Mouse (Mus musculus): ENCODE results near the gene Ubash3b. TPM values are rescaled to one million over a fixed set of nuclear protein-coding genes. Genes with fewer than 3 reads are reported as not detected.

The Ubash3b gene
- polyA plus RNA-seq, 1 experiment from 2014 or later, result 8.7 TPM

- Histone ChIP-seq H3K27me3 (no peaks in the 10 kb centered on the region), H3K36me3 (no peaks in the 10 kb centered on the region), H3K4me2 (no peak overlapping the region), H3K4me1 (no peaks in the 10 kb centered on the region), H3K27ac (no peak overlapping the region), H3K9ac (no peak overlapping the region), H3K9me3 (replicated peaks) (no peaks in the 10 kb centered on the region), H3K4me3 (replicated peaks) (no peak overlapping the region)
- ATAC-seq (replicated peaks; ENCODE audit: low FRiP score), result no peak
- WGBS, result 69% methylated on average over 9 of the region's 9 CpGs
Observed at GRCm38 (mm10) chr9:41038150-41038664, 123.3 kb downstream of the Ubash3b start.

- no peaks in the 10 kb centered on the region for H3K4me1 ChIP-seq
- no peaks in the 10 kb centered on the region for H3K9me3 ChIP-seq (replicated peaks)
- 49% methylated on average over 18 of the region's 18 CpGs for WGBS
- H3K9ac ChIP-seq, result no peak overlapping the region
- H3K27me3 ChIP-seq, result no peaks in the 10 kb centered on the region
- no peak overlapping the region for H3K4me2 ChIP-seq
- peaks cover 3% of the 10 kb centered on the region; the same call in 1 of the 2 replicates for H3K36me3 ChIP-seq
- ATAC-seq (replicated peaks; ENCODE audit: low FRiP score), result no peak
- no peak overlapping the region for H3K27ac ChIP-seq
- H3K4me3 ChIP-seq (replicated peaks), result no peak overlapping the region
Observed at GRCm38 (mm10) chr9:41031590-41032489, 129.7 kb downstream of the Ubash3b start.

GRCm38 (mm10) chr9:41029827-41030226, 131.7 kb downstream of the Ubash3b start:
- H3K27me3 ChIP-seq, result no peaks in the 10 kb centered on the region
- H3K27ac ChIP-seq, result no peak overlapping the region
- no peak overlapping the region for H3K4me3 ChIP-seq (replicated peaks)
- H3K4me2 ChIP-seq, result no peak overlapping the region
- no peak for ATAC-seq (replicated peaks; ENCODE audit: low FRiP score)
- no peaks in the 10 kb centered on the region for H3K4me1 ChIP-seq
- H3K9me3 ChIP-seq (replicated peaks), result no peaks in the 10 kb centered on the region
- 78% methylated on average over 6 of the region's 6 CpGs for WGBS
- no peak overlapping the region for H3K9ac ChIP-seq
- peaks cover 3% of the 10 kb centered on the region; the same call in 1 of the 2 replicates for H3K36me3 ChIP-seq

- Histone ChIP-seq H3K27me3 (no peaks in the 10 kb centered on the region), H3K27ac (no peak overlapping the region), H3K9ac (no peak overlapping the region), H3K4me1 (no peaks in the 10 kb centered on the region), H3K9me3 (replicated peaks) (no peaks in the 10 kb centered on the region), H3K36me3 (peaks cover 7% of the 10 kb centered on the region; the same call in 1 of the 2 replicates), H3K4me3 (replicated peaks) (no peak overlapping the region), H3K4me2 (no peak overlapping the region)
- ATAC-seq (replicated peaks; ENCODE audit: low FRiP score), result no peak
- WGBS, result 46% methylated on average over 5 of the region's 5 CpGs
Observed at GRCm38 (mm10) chr9:41028470-41028869, 133.0 kb downstream of the Ubash3b start.

GRCm38 (mm10) chr9:41021690-41022089, 139.8 kb downstream of the Ubash3b start:
- 64% methylated on average over 3 of the region's 3 CpGs for WGBS

GRCm38 (mm10) chr9:41020486-41020885, 141.0 kb downstream of the Ubash3b start:
- H3K27me3 ChIP-seq, result no peaks in the 10 kb centered on the region
- H3K9me3 ChIP-seq (replicated peaks), result no peaks in the 10 kb centered on the region
- no peak overlapping the region for H3K9ac ChIP-seq
- 82% methylated on average over 3 of the region's 3 CpGs for WGBS
- ATAC-seq (replicated peaks; ENCODE audit: low FRiP score), result no peak
- no peak overlapping the region for H3K4me3 ChIP-seq (replicated peaks)
- no peak overlapping the region for H3K27ac ChIP-seq
- 0 out of 2 replicates have a peak, but pooled peaks cover 4% of the 10 kb centered on the region for H3K36me3 ChIP-seq
- H3K4me1 ChIP-seq, result peaks cover 3% of the 10 kb centered on the region
- no peak overlapping the region for H3K4me2 ChIP-seq

More at GRCm38 (mm10) chr9:41021690-41022089, 139.8 kb downstream of the Ubash3b start:
- Histone ChIP-seq H3K9me3 (replicated peaks) (no peaks in the 10 kb centered on the region), H3K4me3 (replicated peaks) (no peak overlapping the region), H3K27ac (no peak overlapping the region), H3K9ac (no peak overlapping the region), H3K4me2 (no peak overlapping the region), H3K36me3 (0 out of 2 replicates have a peak, but pooled peaks cover 4% of the 10 kb centered on the region), H3K4me1 (no peaks in the 10 kb centered on the region), H3K27me3 (no peaks in the 10 kb centered on the region)
- ATAC-seq (replicated peaks; ENCODE audit: low FRiP score), result no peak

- Histone ChIP-seq H3K9me3 (replicated peaks) (no peaks in the 10 kb centered on the region), H3K36me3 (no peaks in the 10 kb centered on the region), H3K4me2 (no peak overlapping the region), H3K4me1 (peaks cover 3% of the 10 kb centered on the region), H3K9ac (no peak overlapping the region), H3K27ac (no peak overlapping the region), H3K4me3 (replicated peaks) (no peak overlapping the region), H3K27me3 (no peaks in the 10 kb centered on the region)
- no peak for ATAC-seq (replicated peaks; ENCODE audit: low FRiP score)
- WGBS, result 60% methylated on average over 4 of the region's 4 CpGs
Observed at GRCm38 (mm10) chr9:41014512-41014911, 147.0 kb downstream of the Ubash3b start.

GRCm38 (mm10) chr9:41012456-41012855, 149.0 kb downstream of the Ubash3b start:
- WGBS, result 79% methylated on average over 5 of the region's 5 CpGs
- Histone ChIP-seq H3K4me3 (replicated peaks) (no peak overlapping the region), H3K9me3 (replicated peaks) (no peaks in the 10 kb centered on the region), H3K4me2 (no peak overlapping the region), H3K27ac (no peak overlapping the region), H3K4me1 (peaks cover 3% of the 10 kb centered on the region), H3K9ac (no peak overlapping the region), H3K36me3 (no peaks in the 10 kb centered on the region), H3K27me3 (no peaks in the 10 kb centered on the region)
- no peak for ATAC-seq (replicated peaks; ENCODE audit: low FRiP score)

- H3K9me3 ChIP-seq (replicated peaks), result no peaks in the 10 kb centered on the region
- H3K4me3 ChIP-seq (replicated peaks), result no peak overlapping the region
- no peak overlapping the region for H3K4me2 ChIP-seq
- H3K4me1 ChIP-seq, result peaks cover 3% of the 10 kb centered on the region
- H3K36me3 ChIP-seq, result no peaks in the 10 kb centered on the region
- no peaks in the 10 kb centered on the region for H3K27me3 ChIP-seq
- no peak overlapping the region for H3K27ac ChIP-seq
- no peak for ATAC-seq (replicated peaks; ENCODE audit: low FRiP score)
- 62% methylated on average over 13 of the region's 13 CpGs for WGBS
- no peak overlapping the region for H3K9ac ChIP-seq
Observed at GRCm38 (mm10) chr9:41011512-41012436, 149.7 kb downstream of the Ubash3b start.

- no peak overlapping the region for H3K27ac ChIP-seq
- H3K36me3 ChIP-seq, result no peaks in the 10 kb centered on the region
- no peaks in the 10 kb centered on the region for H3K4me1 ChIP-seq
- H3K27me3 ChIP-seq, result no peaks in the 10 kb centered on the region
- ATAC-seq (replicated peaks; ENCODE audit: low FRiP score), result no peak
- H3K4me2 ChIP-seq, result no peak overlapping the region
- H3K9ac ChIP-seq, result no peak overlapping the region
- WGBS, result 22% methylated on average over 1 of the region's 1 CpGs
- H3K4me3 ChIP-seq (replicated peaks), result no peak overlapping the region
- H3K9me3 ChIP-seq (replicated peaks), result no peaks in the 10 kb centered on the region
Observed at GRCm38 (mm10) chr9:41007785-41008184, 153.7 kb downstream of the Ubash3b start.

GRCm38 (mm10) chr9:41004415-41004814, 157.1 kb downstream of the Ubash3b start, which contains the start of gene Crtam:
Crtam (minus strand) TSS chr9:41004628.
- WGBS, result 52% methylated on average over 4 of the region's 4 CpGs
- Histone ChIP-seq H3K27me3 (no peaks in the 10 kb centered on the region), H3K4me2 (no peak within 1 kb of the TSS), H3K4me3 (replicated peaks) (no peak within 1 kb of the TSS), H3K4me1 (0 out of 2 replicates have a peak, but pooled peaks cover 3% of the 10 kb centered on the region), H3K36me3 (no peaks in the 10 kb centered on the region), H3K9ac (no peak within 1 kb of the TSS), H3K27ac (no peak within 1 kb of the TSS), H3K9me3 (replicated peaks) (no peaks in the 10 kb centered on the region)
- ATAC-seq (replicated peaks; ENCODE audit: low FRiP score), result no peak
